Mouse (Mus musculus) kidney, postnatal 36 days (tissue): ENCODE measurements around the gene Map3k1.

Source experiments
- DNase-seq, 2 experiments: peaks; one replicate each; pipeline ENCODE4 v3.0.0; 2021 to 2022; ENCODE audit warnings: mixed read lengths in 2 of 2

Gene Map3k1

DNA sequence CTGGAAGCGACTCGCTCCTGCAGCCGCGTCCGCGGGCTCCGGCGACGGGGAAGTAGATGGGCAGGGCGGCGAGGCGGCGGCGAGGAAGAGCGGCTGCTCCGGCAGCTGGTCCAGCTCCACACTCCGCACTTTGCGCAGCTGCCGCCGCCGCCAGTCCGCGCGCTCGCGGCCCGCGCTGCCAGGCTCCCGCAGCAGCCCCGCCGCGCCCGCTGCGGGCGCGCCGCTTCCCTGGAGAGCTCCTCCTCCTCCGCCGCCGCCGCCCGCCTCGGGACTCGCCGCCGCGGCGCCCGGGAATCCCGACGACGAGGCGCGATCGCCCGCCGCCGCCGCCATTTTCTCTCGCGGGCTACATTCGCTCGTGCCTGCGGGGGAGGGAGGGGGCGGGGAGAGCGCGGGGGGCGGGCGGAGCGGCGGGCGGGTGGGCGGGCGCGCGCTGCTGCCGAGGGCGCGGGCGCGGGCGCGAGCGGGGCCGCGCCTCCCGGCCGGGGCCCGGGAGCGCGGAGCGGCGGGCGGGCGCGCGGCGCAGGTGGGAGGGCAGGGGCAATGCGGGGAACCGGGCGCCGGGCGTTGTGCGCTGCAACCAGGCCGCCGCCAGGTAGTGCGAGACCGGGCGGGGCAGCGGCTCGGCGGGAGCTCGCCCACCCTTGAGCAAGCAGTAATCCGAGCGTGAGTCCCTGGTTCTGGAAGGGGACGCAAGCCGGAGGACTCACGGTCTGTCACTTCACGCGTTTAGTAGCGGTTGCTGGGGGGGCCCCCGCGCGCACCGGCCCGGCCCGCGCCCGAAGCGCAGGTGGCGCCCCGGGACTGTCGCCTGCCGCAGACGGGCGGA is at the start of gene Map3k1:
Gene Map3k1 (minus strand): TSS at position 357 of the 829 bp plus-strand sequence.
- peak; percentile 67 to 84 for DNase-seq

DNA sequence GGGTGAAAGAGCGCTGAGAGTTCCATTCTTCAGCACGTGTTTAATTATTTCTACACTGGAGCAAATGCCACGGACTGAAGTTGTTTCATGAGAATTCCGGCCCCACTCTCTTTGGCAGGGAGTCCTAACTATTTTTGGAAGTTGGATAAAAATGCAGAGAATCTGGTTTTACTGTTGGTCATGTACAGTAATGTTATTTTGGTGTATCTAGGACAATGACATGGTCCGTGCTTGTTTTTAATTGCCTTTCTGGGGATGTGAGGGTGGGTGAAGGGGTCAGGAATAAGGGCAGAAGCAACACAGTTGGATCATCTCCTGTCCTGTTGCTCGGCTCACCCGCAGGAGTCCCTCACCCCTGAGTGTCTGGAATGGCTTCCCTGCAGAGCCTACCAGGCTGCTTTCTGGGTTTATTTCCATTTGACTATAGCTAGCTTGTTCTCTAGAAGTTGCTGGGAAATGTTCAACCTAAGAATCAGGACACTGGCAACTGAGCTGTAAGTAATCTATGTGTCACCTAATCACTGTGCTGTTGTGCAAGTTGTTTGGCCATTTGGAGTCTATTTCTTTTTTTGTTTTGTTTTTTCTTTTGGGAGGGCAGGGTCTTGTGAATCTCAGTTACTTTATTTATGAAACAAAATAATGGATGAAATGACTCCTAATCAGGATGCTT is 48.1 kb upstream of the Map3k1 start:
- peak in 1 of 2 experiments; percentile 18 for DNase-seq

DNA sequence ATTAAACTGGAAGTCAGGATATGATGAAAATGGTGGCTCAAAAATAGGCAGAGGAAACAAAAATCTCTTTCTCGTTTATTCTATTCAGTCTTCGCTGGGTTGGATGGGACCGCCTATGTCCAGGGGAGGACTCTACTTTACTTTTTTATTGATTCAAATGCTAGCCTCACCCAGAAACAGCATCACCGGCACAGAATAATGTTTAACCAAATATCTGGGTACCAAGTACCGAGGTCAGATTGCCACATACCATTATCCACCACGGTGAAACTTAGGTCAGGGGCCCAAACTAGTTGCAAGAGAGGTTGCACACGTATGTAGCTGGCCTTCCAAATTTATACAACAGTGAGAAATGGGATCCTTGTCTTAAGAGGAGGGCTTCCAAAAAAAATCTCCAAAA is 47.4 kb upstream of the Map3k1 start:
- DNase-seq = peak in 1 of 2 experiments; percentile 4

DNA sequence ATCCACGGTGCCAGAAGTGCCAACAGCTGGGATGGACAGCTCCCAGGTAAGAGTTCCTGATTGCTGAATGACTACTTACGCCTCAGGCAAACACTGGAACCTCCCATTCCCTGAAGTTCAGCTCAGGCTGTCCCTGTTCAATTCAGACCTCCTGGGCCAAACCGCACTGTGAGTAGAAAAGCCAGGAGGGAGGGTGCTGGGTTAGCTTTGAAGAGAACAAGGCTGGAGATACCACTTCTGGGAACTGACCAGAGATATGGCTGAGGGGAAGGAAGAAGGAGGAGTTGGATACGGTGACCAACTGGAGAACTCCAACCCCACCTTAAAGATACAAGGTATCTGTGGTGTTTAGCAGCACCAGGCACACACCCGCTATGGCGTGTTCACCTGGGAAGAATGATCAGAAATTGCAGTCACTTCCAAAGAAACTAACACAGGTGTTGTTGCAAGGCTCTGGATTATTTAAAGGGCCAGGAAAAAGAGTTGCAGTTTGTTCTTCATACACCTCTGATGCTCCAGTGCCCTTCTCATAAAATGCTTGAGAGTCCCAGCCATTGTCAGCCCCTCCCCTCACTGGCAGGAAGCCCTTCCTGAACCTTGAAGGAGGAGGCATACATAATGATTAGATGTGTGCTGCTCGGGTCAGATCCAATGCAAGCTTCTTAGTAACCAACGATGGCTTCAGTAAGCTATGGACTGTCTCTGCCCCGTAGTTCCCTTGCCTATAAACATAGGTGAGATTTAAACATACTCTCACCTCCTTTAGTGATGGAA is 43.8 kb upstream of the Map3k1 start:
- no peak for DNase-seq

DNA sequence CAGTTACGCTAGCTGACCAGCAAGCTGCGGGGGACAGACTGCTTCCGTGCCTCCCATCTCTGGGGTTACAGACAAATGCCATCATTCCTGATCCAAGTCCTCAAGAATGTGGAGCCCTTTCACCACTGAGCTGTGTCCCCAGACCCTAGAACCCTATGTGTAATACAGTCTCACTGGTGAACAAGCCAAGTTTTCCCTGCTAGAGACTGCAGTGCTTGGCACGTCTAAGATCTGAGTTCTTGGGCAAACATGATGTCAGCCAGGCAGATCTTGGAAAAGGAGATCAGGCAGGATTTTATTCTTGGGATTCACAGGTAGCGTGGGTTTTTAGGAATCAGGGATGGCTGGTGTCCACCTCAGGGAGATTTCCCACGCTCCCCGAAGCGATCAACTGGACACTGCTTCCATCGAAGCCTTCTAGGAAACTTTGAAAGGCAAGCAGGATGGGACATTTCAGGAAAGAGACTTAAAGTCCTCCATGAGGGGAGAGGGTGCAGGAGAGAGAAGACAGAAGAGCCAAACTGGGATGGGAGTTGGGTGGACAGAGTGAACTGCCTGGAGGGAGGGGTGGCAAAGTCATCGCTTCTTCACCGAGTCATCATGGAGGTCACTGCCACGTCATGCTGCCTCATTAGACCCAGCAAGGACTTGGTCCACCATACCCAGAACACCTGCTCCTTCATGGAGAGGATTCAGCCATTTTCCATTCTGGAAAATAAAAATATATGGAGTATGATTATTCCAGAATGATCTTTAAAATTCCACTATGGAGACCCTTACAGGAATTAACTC is 41.4 kb upstream of the Map3k1 start:
- DNase-seq = no peak

DNA sequence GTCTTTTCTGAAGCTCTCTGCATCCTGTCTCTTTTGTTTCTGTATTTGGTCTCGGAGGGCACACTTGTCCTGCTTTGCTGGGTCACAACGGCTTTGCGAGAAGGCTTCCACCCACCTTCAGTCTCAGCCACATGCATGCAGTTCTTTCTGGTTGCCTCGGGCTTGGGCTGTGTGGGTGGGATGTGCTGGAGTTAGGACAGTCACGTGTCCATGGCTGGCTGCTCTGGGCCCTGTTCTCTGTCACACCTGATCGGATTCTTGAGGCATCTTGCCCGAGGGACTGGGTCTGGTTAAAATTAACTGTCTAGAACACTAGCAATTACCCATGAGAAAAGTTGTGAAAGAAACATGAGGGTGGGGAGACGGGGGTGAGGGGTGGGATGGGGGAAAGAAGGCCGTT is 36.7 kb upstream of the Map3k1 start:
- DNase-seq = peak; percentile 77 to 86

DNA sequence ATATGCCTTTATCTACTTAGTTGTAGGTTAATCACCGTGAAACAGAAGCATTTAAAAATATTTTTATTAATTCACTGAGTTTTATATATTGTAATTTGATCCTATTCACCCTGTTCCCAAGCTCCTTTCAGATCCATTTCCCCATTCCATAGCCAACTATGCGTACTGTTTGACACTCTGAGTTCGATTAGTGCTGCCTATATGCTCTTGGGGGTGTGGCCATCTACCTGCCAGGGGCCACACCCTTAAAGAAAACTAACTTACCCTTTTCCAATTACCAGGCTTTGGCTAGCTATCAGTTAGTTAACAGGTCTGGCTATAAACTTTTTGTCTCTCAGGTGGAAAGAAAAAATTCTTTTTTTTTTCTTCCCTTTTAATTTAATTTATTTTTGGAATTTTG is 35.5 kb upstream of the Map3k1 start:
- DNase-seq = no peak

DNA sequence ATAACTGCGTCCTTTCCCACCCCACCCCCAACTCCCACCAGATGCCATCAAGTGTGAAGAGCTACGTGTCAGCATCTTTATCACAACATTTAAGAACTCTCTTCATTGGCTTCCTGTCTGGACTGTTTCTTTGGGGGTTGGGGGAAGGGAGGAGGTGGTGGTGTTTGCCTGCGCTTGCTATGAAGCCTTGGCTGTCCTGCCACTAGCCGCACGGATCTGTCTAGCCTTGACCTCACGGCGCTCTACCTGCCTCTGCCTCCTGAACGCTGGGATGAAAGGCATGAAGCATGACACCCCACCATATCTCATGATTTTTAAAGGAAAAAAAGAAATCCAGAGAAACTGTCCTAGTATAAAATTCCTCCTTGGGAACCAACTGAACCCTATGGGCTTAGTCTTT is 27.0 kb upstream of the Map3k1 start:
- no peak for DNase-seq

DNA sequence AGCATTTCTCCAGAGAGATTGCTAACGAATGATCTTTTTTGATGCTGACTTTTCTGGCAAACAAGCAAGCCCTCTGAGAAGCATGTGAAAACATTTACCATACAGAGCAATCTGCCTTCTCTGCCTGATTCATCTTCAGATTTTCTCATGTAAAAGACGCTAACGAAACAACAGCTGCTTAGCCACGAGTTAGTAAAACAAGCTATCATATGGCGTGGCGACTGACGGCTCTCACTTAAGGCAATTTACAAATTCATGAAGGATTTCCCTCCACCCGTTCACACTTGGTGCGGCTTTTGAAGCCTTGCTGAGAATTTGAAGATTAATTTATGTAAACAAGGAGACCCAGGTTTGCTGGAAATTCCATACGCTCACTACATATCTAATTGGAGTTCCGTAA is 25.8 kb upstream of the Map3k1 start:
- no peak for DNase-seq

DNA sequence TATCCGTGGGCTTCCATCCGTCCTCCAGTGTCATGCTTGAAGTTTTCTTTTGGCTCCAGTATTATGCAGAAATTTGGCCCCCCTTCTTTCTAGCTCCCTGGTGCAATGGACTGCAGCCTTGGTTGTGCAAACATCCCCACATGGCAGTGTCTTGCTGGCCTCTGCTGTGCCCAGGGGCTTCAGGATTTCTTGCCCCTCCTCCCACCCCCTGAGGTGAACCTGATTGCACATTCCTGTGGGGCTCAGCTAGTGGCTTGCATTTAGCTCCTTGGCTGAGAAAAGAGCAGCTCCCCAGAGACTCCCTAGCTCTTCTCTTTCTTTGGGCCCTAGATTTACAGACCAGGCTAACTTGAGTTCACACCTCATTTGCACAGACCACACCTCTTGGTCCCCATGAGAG is 20.7 kb upstream of the Map3k1 start:
- DNase-seq = no peak

DNA sequence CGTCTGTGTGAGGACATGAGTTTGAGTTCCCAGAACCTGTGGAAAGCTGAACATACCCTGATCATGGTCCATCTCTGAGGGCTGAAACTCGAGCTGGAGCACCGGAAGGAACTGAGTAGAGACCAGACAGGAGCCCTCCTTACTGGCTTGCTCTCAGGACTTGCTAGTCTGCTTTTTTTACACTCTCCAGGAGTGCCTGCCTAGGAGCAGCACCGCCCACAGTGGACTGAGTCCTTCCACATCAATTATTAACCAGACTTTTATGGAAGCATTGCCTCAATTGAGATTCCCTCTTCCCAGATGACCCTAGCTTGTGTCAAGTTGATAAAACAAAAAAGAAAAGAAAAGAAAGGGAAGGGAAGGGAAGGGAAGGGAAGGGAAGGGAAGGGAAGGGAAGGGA is 18.7 kb upstream of the Map3k1 start:
- peak in 1 of 2 experiments; percentile 42 for DNase-seq

DNA sequence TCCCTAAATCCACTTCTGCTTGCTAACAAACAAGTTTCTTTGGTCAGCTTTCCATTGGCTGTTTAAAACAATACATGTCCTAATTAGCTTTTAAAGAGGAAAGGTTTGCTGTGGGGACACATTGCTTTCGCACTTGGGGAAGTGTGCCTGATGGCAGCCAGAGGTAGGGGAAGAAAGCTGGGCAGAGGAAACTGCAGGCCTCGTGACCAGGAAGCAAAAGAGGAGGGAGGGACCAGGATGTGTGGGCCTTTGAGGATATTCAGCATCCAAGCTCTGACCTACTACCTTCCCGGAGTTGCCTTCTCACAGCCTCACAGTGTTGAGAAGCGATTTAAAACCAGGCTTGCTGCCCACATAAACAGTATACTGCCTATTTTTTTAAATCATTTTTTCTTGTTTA is 15.4 kb upstream of the Map3k1 start:
- no peak for DNase-seq

DNA sequence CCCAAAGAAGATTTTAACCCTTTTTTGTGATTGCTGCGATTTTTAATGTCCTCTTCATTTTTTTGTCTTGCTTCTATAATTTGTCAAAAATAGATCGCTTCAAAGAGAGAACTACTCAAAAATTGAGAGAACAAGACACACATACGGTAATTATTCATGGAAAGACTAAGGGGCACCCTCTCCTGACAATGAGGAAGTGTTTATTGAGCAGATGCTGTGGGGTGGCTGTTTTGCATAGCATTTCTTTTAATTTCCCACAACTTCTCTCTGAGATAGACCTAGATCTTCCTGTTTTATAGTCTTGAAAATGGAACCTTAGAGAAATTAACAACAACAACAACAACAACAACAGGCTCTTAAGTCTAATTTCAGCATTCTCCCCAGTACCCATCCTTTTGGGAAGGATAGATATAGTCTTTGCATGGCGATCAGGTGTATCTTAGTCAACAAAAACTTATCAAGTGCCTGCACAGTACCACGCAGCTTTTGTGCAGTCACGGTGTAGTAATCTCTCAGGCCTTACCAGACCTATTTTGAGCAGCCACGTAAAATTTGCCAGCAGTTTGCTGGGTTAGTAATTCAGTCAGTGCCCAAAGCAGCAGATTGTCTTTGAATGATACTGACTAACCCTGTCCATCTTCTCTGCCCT is 13.1 kb upstream of the Map3k1 start:
- no peak for DNase-seq

DNA sequence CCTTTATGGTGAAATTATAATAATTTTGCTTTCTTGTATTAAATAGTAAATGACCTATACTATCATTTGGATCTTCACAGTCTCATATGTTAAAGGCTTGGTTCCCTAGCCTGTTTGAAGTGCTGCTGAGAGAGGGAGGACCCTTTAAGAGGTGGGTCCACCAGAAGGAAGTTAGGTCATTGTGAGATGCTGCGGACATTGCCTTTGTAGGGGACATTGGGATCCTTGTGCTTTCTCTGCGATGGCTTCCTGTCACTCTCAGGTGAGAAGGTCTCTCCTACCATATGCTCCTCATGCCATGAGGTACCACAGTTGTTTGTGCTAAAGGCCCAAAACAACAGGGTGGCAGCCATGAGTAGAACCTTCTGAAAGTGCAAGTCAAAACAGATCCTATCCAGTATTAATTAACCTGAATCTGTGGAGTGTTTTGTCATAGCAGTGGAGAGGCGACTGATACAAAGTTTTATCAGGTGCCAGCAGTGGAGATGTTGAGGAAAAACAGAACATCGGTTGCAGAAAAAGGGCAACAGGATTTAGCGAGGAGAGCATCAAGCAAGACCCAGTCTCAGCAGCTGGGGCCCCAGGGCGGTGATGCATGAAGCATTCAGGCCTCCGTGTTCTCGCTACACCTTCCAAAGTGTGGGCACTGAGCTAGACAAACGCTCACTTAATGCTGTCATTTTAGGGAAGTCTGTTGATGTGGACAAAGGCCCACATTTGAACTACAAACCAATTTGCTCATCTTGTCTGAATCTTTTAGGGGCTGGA is 11.0 kb upstream of the Map3k1 start:
- DNase-seq = peak in 1 of 2 experiments; percentile 77

DNA sequence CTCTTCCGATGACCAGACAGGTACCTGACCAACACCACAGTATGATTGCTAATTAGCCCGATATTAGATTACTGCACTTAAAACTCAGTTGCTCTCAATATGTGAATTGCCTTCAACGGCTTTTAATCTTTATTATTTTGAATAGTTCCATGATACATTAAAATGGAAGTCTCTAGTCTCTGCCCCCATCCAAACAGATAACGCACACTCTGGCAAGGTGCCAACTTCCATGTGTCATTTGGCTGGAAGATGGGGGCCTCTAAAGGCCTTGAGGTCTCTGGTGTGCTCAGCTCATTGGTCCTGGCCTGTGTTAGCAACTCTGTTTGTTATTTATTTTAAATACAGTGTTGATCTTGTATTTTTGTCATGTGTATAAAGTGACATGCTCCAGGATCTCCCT is 10.3 kb upstream of the Map3k1 start:
- no peak for DNase-seq

DNA sequence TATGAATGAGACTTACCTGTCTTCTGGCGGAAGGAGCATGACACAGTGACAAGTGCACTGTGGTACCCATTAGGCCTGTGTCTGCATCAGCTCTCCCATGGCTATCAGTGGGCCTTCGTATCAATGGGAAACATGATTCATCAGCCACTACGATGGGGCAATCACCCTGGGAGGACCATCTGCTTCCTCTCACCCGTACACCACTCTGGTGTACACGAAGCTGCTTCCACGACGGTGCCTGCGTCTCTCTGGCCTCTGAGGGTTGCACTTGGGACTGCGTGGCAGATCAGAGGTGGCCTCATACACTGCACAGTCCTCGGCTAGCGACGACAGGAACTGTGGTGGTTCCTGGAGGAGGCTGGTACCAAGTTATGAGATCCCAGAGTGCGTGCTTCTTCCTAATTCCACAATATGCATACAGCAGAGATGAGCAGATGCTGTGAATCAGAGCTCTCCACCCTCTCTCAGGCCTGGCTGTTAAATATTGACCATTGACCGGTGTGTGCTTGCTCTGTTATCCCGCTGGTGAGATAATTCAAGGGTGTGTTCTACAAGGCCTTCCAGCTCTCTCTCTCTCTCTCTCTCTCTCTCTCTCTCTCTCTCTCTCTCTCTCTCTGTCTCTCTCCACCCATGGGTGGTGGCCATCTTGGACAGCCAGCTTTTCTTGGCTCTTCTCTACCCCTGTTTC is 9.6 kb upstream of the Map3k1 start:
- peak in 1 of 2 experiments; percentile 40 for DNase-seq

DNA sequence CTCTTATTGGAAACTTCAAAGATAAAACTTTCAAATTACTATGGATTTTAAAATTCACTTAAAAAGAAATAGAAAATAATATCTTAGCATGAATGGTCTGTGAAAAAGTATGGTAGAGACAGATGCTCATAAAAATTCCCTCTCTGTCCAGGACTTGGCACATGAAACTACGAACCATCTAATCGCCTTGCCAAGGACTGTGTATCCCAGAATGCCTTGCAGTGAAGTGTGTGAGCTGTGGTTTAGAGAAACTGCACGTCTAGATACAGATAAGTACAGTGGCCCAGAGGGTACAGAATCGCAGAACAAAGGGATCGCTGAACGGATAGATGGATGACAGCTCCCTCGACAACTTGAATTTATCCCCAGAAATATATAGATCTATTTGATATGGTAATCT is 9.0 kb upstream of the Map3k1 start:
- no peak for DNase-seq

DNA sequence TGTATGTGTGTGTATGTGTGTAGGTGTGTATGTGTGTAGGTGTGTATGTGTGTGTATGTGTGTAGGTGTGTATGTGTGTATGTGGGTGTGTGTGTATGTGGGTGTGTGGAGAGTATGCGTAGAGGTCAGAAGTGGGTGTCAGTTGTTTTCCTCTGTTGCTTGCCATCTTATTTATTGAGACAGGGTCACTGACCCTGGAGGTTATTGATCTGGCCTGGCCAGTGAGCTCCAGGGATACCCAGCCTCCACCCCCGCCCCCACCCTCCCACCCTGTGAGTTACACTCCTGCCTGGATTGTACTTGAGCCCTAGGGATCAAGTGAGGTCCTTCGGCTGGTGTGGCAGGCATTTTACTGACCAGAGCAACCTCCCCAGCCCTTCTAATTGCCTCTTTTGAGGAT is 7.6 kb upstream of the Map3k1 start:
- DNase-seq = no peak

DNA sequence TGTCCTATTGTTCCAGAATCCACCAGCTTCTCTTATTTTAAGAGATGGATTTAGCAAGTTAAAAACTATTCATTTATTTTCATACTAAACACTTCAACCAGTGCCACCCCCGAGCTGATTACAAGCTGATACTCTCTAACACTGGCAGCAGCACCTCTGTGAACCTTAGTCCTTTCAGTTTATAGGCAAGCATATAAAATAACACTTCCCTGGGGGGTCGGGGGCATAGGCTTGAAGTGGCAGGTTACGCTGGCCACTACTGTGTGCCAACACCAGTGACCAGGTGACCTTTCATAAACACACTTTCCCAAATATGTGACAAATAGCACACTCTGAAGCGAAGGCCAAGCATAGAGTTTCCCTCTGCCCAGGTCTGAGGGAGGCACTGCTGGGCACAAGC is 6.7 kb upstream of the Map3k1 start:
- DNase-seq = no peak

DNA sequence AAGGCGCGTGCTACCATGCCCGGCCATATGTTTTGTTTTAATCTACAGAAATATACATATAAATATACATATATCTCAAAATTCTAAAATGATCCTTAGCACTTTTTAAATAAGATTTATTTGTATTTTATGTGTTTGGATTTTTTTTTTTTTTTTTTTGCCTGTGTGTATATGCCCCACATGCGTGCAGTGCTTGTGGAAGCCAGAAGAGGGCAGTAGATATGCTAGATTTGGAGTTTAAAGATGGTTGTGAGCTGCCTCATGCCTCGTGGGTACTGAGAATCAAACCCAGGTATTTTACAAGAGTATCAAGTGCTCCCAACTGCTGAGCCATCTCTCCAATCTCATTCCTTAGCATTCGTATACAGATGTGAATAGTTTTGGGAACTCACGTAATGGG is 6.2 kb upstream of the Map3k1 start:
- DNase-seq = no peak

DNA sequence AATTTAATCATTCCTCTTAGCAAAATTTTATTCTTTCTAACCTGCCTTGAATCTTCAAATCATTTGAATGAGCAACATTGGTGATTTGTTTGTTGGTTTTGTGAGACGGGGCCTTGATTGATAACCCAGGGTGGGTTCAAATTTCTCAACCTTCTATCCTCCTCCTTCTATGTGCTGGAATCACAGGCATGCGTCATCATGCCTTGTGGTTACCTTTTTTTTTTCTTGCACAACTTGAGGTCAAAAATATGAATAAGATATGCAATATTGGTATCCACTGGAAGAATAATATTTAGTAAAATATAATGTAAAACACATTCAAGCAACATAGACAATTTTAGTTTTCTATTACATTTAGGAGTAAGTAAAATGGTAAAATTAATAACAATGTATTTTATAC is 3.9 kb upstream of the Map3k1 start:
- no peak for DNase-seq
